In genomic region chr10:88502919-88503318, GRCm38 (mm10) we compare ENCODE assay signal across 9 mouse cellular contexts. TPM values are rescaled to one million over a fixed set of nuclear protein-coding genes. Genes with fewer than 3 reads are reported as not detected.
DNase-seq lines count a peak whose midpoint lies in the region; ATAC-seq and TF ChIP-seq lines count a peak whose summit lies in the region.
"Had no signal": no experiment of that assay in that cellular context is flagged by ENCODE, and none has a peak within 500 bp of the region (broad histone marks: within the 10 kb centered on the region; RNA-seq: fewer than 3 reads in every experiment).

No protein-coding gene starts in this region.

- no peak for ATAC-seq in heart, embryonic 11.5 days (replicated peaks; ENCODE audit: insufficient number of reproducible peaks, low FRiP score, low TSS enrichment)
- no peak for ATAC-seq in forebrain, embryonic 15.5 days (replicated peaks)
- ATAC-seq in liver, postnatal 0 days, result no peak

- no peak for DNase-seq in heart, adult 8-10 months (ENCODE audit: low spot score)
- no peak for DNase-seq in CH12.LX (ENCODE audit: extremely low read depth)
- no peak for DNase-seq in liver, postnatal 0 days
- DNase-seq in adrenal gland, postnatal 4 days (ENCODE audit: low spot score in 2 of 2), result no peak
- DNase-seq in thymus, adult 18-20 months, result no peak
- no peak for DNase-seq in kidney, postnatal 10 days

- peak overlapping the region; percentile 75 for H3K4me3 ChIP-seq in heart, embryonic 11.5 days (ENCODE audit: low read depth, low read length)
- H3K4me3 ChIP-seq in CH12.LX (replicated peaks in 1 of 3; ENCODE audit: low read depth in 2 of 3, low read length in 2 of 3, poor library complexity in 1 of 3), result peak overlapping the region; percentile 59 to 97 (median 74)
- peak overlapping the region; percentile 88 for H3K4me3 ChIP-seq in forebrain, embryonic 15.5 days
- H3K4me3 ChIP-seq in liver, postnatal 0 days (ENCODE audit: low read depth, low read length), result peak overlapping the region; percentile 72

- peak overlapping the region; percentile 82 for H3K9ac ChIP-seq in heart, embryonic 11.5 days (ENCODE audit: low read depth, low read length)
- H3K9ac ChIP-seq in CH12.LX (ENCODE audit: insufficient read depth, low read depth), result peak overlapping the region; percentile 70
- H3K9ac ChIP-seq in forebrain, embryonic 15.5 days (replicated peaks), result peak overlapping the region; percentile 84
- H3K9ac ChIP-seq in liver, postnatal 0 days (replicated peaks), result peak overlapping the region; percentile 83

- WGBS in heart, embryonic 11.5 days (ENCODE audit: insufficient replicate concordance), result 23% methylated on average over 4 of the region's 4 CpGs
- WGBS in forebrain, embryonic 15.5 days, result 55% methylated on average over 4 of the region's 4 CpGs
- WGBS in liver, postnatal 0 days (ENCODE audit: insufficient replicate concordance), result 51% methylated on average over 4 of the region's 4 CpGs

- no peak for TF ChIP-seq RAD21 in CH12.LX (IDR thresholded peaks at IDR 0.05; ENCODE audit: low read depth, low read length)

- H3K4me1 ChIP-seq in heart, embryonic 11.5 days (ENCODE audit: control insufficient read depth, insufficient read depth, low read length), result 0 out of 2 replicates have a peak, but pooled peaks cover 9% of the 10 kb centered on the region
- H3K4me1 ChIP-seq in CH12.LX (ENCODE audit: control insufficient read depth in 1 of 2, insufficient read depth in 2 of 2), result peaks cover 0 to 24% of the 10 kb centered on the region in 2 experiments; a peak in 2 of 4 replicates
- peaks cover 20% of the 10 kb centered on the region for H3K4me1 ChIP-seq in forebrain, embryonic 15.5 days
- peaks cover 5% of the 10 kb centered on the region for H3K4me1 ChIP-seq in liver, postnatal 0 days (ENCODE audit: insufficient read depth)

- in situ Hi-C loops in CH12.LX (cut with MboI; ENCODE audit: low pct_ligation_motif_present, low pct_unique_long_range_greater_than_20kb, low sequenced_read_pairs), result no loop called here

- no peaks in the 10 kb centered on the region for H3K79me2 ChIP-seq in CH12.LX (replicated peaks; ENCODE audit: control insufficient read depth, extremely low read depth, insufficient read depth, poor library complexity, severe bottlenecking)

- H3K36me3 ChIP-seq in heart, embryonic 11.5 days (ENCODE audit: control insufficient read depth, insufficient read depth, low read length), result no peaks in the 10 kb centered on the region
- no peaks in the 10 kb centered on the region for H3K36me3 ChIP-seq in CH12.LX (replicated peaks in 1 of 2; ENCODE audit: control insufficient read depth in 1 of 2, insufficient read depth in 1 of 2, low read length in 1 of 2)
- H3K36me3 ChIP-seq in forebrain, embryonic 15.5 days, result no peaks in the 10 kb centered on the region
- H3K36me3 ChIP-seq in liver, postnatal 0 days (replicated peaks; ENCODE audit: insufficient read depth, low read length), result no peaks in the 10 kb centered on the region

- H3K9me3 ChIP-seq in heart, embryonic 11.5 days (replicated peaks; ENCODE audit: control insufficient read depth, low read length), result no peaks in the 10 kb centered on the region
- H3K9me3 ChIP-seq in CH12.LX (replicated peaks; ENCODE audit: low read length), result no peaks in the 10 kb centered on the region
- no peaks in the 10 kb centered on the region for H3K9me3 ChIP-seq in forebrain, embryonic 15.5 days
- no peaks in the 10 kb centered on the region for H3K9me3 ChIP-seq in liver, postnatal 0 days (ENCODE audit: low read length)

- no peak for TF ChIP-seq POLR2A in CH12.LX (IDR thresholded peaks at IDR 0.05; ENCODE audit: low read depth, low read length)

- no peaks in the 10 kb centered on the region for H3K27me3 ChIP-seq in heart, embryonic 11.5 days (ENCODE audit: control insufficient read depth, insufficient read depth, low read length)
- peaks cover 5% of the 10 kb centered on the region for H3K27me3 ChIP-seq in CH12.LX (replicated peaks)
- H3K27me3 ChIP-seq in forebrain, embryonic 15.5 days, result no peaks in the 10 kb centered on the region
- no peaks in the 10 kb centered on the region for H3K27me3 ChIP-seq in liver, postnatal 0 days (ENCODE audit: insufficient read depth, low read length)

- no peak overlapping the region for H3K27ac ChIP-seq in heart, embryonic 11.5 days (ENCODE audit: low read depth, low read length)
- no peak overlapping the region for H3K27ac ChIP-seq in CH12.LX (ENCODE audit: insufficient read depth, low read depth)
- peak overlapping the region; percentile 78; the same call in 1 of the 2 replicates for H3K27ac ChIP-seq in forebrain, embryonic 15.5 days (replicated peaks)
- no peak overlapping the region for H3K27ac ChIP-seq in liver, postnatal 0 days (ENCODE audit: low read depth)

- H3K4me2 ChIP-seq in heart, embryonic 11.5 days, result peak overlapping the region; percentile 70
- H3K4me2 ChIP-seq in CH12.LX (ENCODE audit: insufficient read depth, low read depth, poor library complexity, severe bottlenecking), result peak overlapping the region; percentile 93
- peak overlapping the region; percentile 83 for H3K4me2 ChIP-seq in forebrain, embryonic 15.5 days (replicated peaks)
- H3K4me2 ChIP-seq in liver, postnatal 0 days (ENCODE audit: low read depth, low read length), result peak overlapping the region; percentile 93

- no peak for TF ChIP-seq CTCF in CH12.LX (conservative IDR thresholded peaks at IDR 0.05 in 1 of 2, IDR thresholded peaks at IDR 0.05 in 1 of 2; ENCODE audit: low read depth in 2 of 2, low read length in 2 of 2)
- TF ChIP-seq CTCF in liver, postnatal 0 days (IDR thresholded peaks at IDR 0.05; ENCODE audit: low read depth), result no peak

- no peak for TF ChIP-seq EP300 in CH12.LX (IDR thresholded peaks at IDR 0.05; ENCODE audit: low read length)
- no peak for TF ChIP-seq EP300 in liver, postnatal 0 days (IDR thresholded peaks at IDR 0.05; ENCODE audit: low read depth)

- dilution Hi-C loops in CH12.LX (cut with MboI; ENCODE audit: extremely low pct_ligation_motif_present, extremely low pct_unique_long_range_greater_than_20kb, low sequenced_read_pairs), result no loop called here

TF ChIP-seq in CH12.LX, 34 proteins besides CTCF, POLR2A, EP300 and RAD21:
- TF ChIP-seq ZKSCAN1 (IDR thresholded peaks at IDR 0.05; ENCODE audit: borderline replicate concordance, low read depth, low read length) (no peak), ZC3H11A (IDR thresholded peaks at IDR 0.05; ENCODE audit: low read depth, low read length) (no peak), JUND (conservative IDR thresholded peaks at IDR 0.05; ENCODE audit: low read depth, low read length) (no peak), TCF12 (IDR thresholded peaks at IDR 0.05; ENCODE audit: low read depth, low read length) (no peak), BHLHE40 (IDR thresholded peaks at IDR 0.05; ENCODE audit: low read depth, low read length) (no peak)
TF ChIP-seq in CH12.LX: peak in this region for 0.

RNA-seq across cellular contexts. Expression of gene Chpt1, which starts 1.0 kb away (rescaled TPM):
- 29.9 and 34.3 TPM in 2 replicates for polyA plus RNA-seq in heart, embryonic 11.5 days (2014; fragmentation: Nextera tagmentation; extraction: Ambion mirVana)
- total RNA-seq in heart, adult 8-10 months (2022), result 100 to 1,000 TPM; 304 to 364 (median 338) TPM
- total RNA-seq in CH12.LX (2012; rRNA removed) (8.0 and 8.1 TPM in 2 replicates), CH12.LX (2014; rRNA removed) (8.1 and 10.0 TPM in 2 replicates)
- polyA plus RNA-seq in CH12.LX (2012; ENCODE audit: insufficient read length, low read depth), result 8.7 and 10.1 TPM in 2 replicates
- polyA plus RNA-seq in forebrain, embryonic 15.5 days (2015; fragmentation: Nextera tagmentation; extraction: Ambion mirVana), result 11.5 and 11.9 TPM in 2 replicates
- polyA plus RNA-seq in liver, postnatal 0 days (2015; fragmentation: Nextera tagmentation; extraction: Ambion mirVana), result 12.7 and 14.9 TPM in 2 replicates
- 10 to 100 TPM; 69.5 to 74.7 TPM for total RNA-seq in adrenal gland, postnatal 4 days (2021)

RNA-seq across cellular contexts. Expression of gene Sycp3, which starts 43.5 kb away (rescaled TPM):
- polyA plus RNA-seq in heart, embryonic 11.5 days (2014; fragmentation: Nextera tagmentation; extraction: Ambion mirVana), result 0.29 and 0.44 TPM in 2 replicates
- total RNA-seq in heart, adult 8-10 months (2022), result not detected
- total RNA-seq in CH12.LX (2012; rRNA removed) (not detected in 2 replicates), CH12.LX (2014; rRNA removed) (not detected in 2 replicates)
- polyA plus RNA-seq in CH12.LX (2012; ENCODE audit: insufficient read length, low read depth), result not detected in 2 replicates
- polyA plus RNA-seq in forebrain, embryonic 15.5 days (2015; fragmentation: Nextera tagmentation; extraction: Ambion mirVana), result 0.40 and 0.65 TPM in 2 replicates
- polyA plus RNA-seq in liver, postnatal 0 days (2015; fragmentation: Nextera tagmentation; extraction: Ambion mirVana), result 0.13 TPM in 1 of 2 replicates, not detected in the other
- under 1 TPM; 0.54 to 0.62 TPM for total RNA-seq in adrenal gland, postnatal 4 days (2021)
- total RNA-seq: gastrocnemius, adult 8-10 months had no signal
